Comparison of ENCODE assay signal across 8 mouse cellular contexts in the genomic region with DNA sequence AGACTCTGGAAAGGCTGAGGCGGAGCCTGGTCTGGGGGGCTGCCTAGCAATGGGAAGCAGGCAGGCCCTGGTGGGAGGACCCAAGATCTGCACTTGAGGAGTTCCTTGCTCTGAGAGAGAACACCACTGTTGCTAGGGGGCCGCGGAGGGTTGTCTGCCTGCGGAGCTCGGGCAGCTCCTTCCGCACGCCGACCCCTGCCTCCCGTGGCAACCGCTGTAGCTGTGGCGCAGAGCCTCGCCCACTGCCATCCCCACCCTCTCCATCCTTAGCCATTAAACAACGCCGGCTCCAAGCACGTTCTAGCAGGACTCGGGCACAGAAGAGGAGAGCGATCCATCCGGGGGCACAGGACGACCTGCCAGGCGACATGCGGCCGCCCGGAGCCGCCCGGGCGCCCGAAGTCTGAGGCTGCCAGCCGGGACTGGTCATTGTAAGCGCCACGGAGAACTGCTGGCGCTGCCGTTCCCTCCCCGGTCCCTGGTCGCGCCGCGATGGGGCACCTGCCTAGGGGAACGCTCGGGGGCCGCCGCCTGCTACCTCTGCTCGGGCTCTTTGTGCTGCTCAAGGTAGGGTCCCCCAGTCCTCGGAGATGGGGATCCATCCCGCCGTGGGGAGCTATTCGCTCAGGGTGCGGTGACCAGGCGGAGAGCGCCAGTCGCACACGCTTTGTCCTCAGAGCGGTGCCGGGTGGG. TPM values are rescaled to one million over a fixed set of nuclear protein-coding genes. Genes with fewer than 3 reads are reported as not detected.
DNase-seq lines count a peak whose midpoint lies in the region; ATAC-seq lines count a peak whose summit lies in the region.

A gene (plus strand): TSS at position 126 of the 693 bp plus-strand sequence.

- H3K27me3 ChIP-seq in hindbrain, embryonic 15.5 days: no peaks in the 10 kb centered on the region
- peaks cover 47% of the 10 kb centered on the region for H3K27me3 ChIP-seq in limb, embryonic 10.5 days (ENCODE audit: low read depth, poor library complexity, severe bottlenecking)
- H3K27me3 ChIP-seq in neural tube, embryonic 15.5 days (replicated peaks): no peaks in the 10 kb centered on the region

- ATAC-seq in hindbrain, embryonic 15.5 days (ENCODE audit: low FRiP score, low read depth): peak; percentile 93
- peak; percentile 90 for ATAC-seq in neural tube, embryonic 15.5 days (ENCODE audit: low FRiP score)

- peak within 1 kb of the TSS; percentile 76 for H3K4me3 ChIP-seq in hindbrain, embryonic 15.5 days
- peak within 1 kb of the TSS; percentile 48 for H3K4me3 ChIP-seq in limb, embryonic 10.5 days
- peak within 1 kb of the TSS; percentile 58 for H3K4me3 ChIP-seq in neural tube, embryonic 15.5 days (replicated peaks)

- H3K9ac ChIP-seq in hindbrain, embryonic 15.5 days: peak within 1 kb of the TSS; percentile 89
- H3K9ac ChIP-seq in neural tube, embryonic 15.5 days (replicated peaks): peak within 1 kb of the TSS; percentile 77

- WGBS in hindbrain, embryonic 15.5 days: under 1% methylated on average over 53 of the region's 53 CpGs
- WGBS in limb, embryonic 10.5 days: under 1% methylated on average over 53 of the region's 53 CpGs
- WGBS in neural tube, embryonic 15.5 days: under 1% methylated on average over 53 of the region's 53 CpGs

- H3K27ac ChIP-seq in hindbrain, embryonic 15.5 days (replicated peaks): peak within 1 kb of the TSS; percentile 94
- H3K27ac ChIP-seq in limb, embryonic 10.5 days: no peak within 1 kb of the TSS
- H3K27ac ChIP-seq in neural tube, embryonic 15.5 days (replicated peaks): peak within 1 kb of the TSS; percentile 90

- H3K36me3 ChIP-seq in hindbrain, embryonic 15.5 days: no peaks in the 10 kb centered on the region
- H3K36me3 ChIP-seq in limb, embryonic 10.5 days: no peaks in the 10 kb centered on the region
- no peaks in the 10 kb centered on the region for H3K36me3 ChIP-seq in neural tube, embryonic 15.5 days

- H3K4me1 ChIP-seq in hindbrain, embryonic 15.5 days (replicated peaks): peaks cover 9% of the 10 kb centered on the region
- H3K4me1 ChIP-seq in limb, embryonic 10.5 days: peaks cover 11% of the 10 kb centered on the region
- H3K4me1 ChIP-seq in neural tube, embryonic 15.5 days: peaks cover 13% of the 10 kb centered on the region; the same call in 1 of the 2 replicates

- peak; percentile 4 to 34 for DNase-seq in adrenal gland, adult (ENCODE audit: inconsistent age in 2 of 2, low spot score in 1 of 2)
- DNase-seq in adrenal gland, adult 8-10 months: no peak
- peak; percentile 1 for DNase-seq in ovary, postnatal 10 days (ENCODE audit: low spot score)
- no peak for DNase-seq in ovary, postnatal 14 days (ENCODE audit: low spot score)
- peak; percentile 58 for DNase-seq in limb, embryonic 10.5 days (ENCODE audit: low spot score)
- DNase-seq in urinary bladder, postnatal 10 days (ENCODE audit: low spot score): no peak

- H3K4me2 ChIP-seq in hindbrain, embryonic 15.5 days: peak within 1 kb of the TSS; percentile 71
- peak within 1 kb of the TSS; percentile 62 for H3K4me2 ChIP-seq in neural tube, embryonic 15.5 days

- H3K9me3 ChIP-seq in hindbrain, embryonic 15.5 days: no peaks in the 10 kb centered on the region
- no peaks in the 10 kb centered on the region for H3K9me3 ChIP-seq in limb, embryonic 10.5 days (replicated peaks)
- no peaks in the 10 kb centered on the region for H3K9me3 ChIP-seq in neural tube, embryonic 15.5 days (replicated peaks)

RNA-seq across cellular contexts. Expression of the gene that starts here (rescaled TPM):
- total RNA-seq in adrenal gland, adult 8-10 months (2022): 1 to 10 TPM; 1.5 to 3.4 (median 2.2) TPM
- polyA plus RNA-seq in hindbrain, embryonic 15.5 days (2015; fragmentation: Nextera tagmentation; extraction: Ambion mirVana): 44.8 and 48.9 TPM in 2 replicates
- polyA plus RNA-seq in limb, embryonic 10.5 days (2016; fragmentation: Nextera tagmentation; extraction: Ambion mirVana): 0.10 and 0.24 TPM in 2 replicates
- 42.1 and 49.5 TPM in 2 replicates for polyA plus RNA-seq in neural tube, embryonic 15.5 days (2015; fragmentation: Nextera tagmentation; extraction: Ambion mirVana)

Comparison
In these comparisons a context has a peak if more than half of its experiments do, and no peak if none do; other contexts are left out.
1. RNA of the gene that starts here (polyA plus RNA-seq): 42.1 to 49.5 TPM in neural tube, embryonic 15.5 days and 44.8 to 48.9 TPM in hindbrain, embryonic 15.5 days; 0.10 to 0.24 TPM in limb, embryonic 10.5 days; every median in the first group is over 10 times any median in the second.
2. DNase-seq: peak in adrenal gland, adult (2 of 2) and ovary, postnatal 10 days (single experiment); none in adrenal gland, adult 8-10 months (single experiment), ovary, postnatal 14 days (single experiment) and urinary bladder, postnatal 10 days (single experiment).
3. Peak in DNase-seq and H3K4me3 ChIP-seq in limb, embryonic 10.5 days; RNA of the gene not detected or under 1 TPM.
4. Peak in every context shown above with its lines, with median percentiles within 50 percentile points of each other: H3K4me3 ChIP-seq.